Mouse (Mus musculus) cerebellum, postnatal 36 days (tissue): ENCODE results near the gene Vps72.
"Not testable (repeated sequence)": the region's sequence is repeated elsewhere in the genome, so short reads cannot be mapped to it uniquely, and the experiment has no call there.

Experiments used
- DNase-seq, 2 experiments: peaks; one replicate each; pipeline ENCODE4 v3.0.0; 2021 to 2022; ENCODE audit warnings: mixed read lengths in 2 of 2

Gene Vps72

GRCm38 (mm10) chr3:95110911-95111726 is at the start of gene Vps72:
TSS of gene Vps72 (plus strand) at chr3:95111022.
- DNase-seq: peak; percentile 88 to 91

- DNase-seq: no peak
Observed at GRCm38 (mm10) chr3:95063741-95064140, 47.1 kb upstream of the Vps72 start.

- DNase-seq: no peak
Observed at GRCm38 (mm10) chr3:95065553-95065952, 45.3 kb upstream of the Vps72 start.

GRCm38 (mm10) chr3:95066095-95066494 is 44.7 kb upstream of the Vps72 start:
- DNase-seq: no peak

GRCm38 (mm10) chr3:95066570-95066969 is 44.3 kb upstream of the Vps72 start:
- DNase-seq: no peak

- DNase-seq: no peak
Observed at GRCm38 (mm10) chr3:95071606-95072005, 39.2 kb upstream of the Vps72 start.

GRCm38 (mm10) chr3:95088071-95088470 is 22.8 kb upstream of the Vps72 start:
- DNase-seq: no peak

GRCm38 (mm10) chr3:95100854-95101253 is 10.0 kb upstream of the Vps72 start:
- no peak for DNase-seq

- no peak for DNase-seq
Observed at GRCm38 (mm10) chr3:95105121-95105520, 5.7 kb upstream of the Vps72 start.

GRCm38 (mm10) chr3:95105586-95106337 is 5.1 kb upstream of the Vps72 start:
- DNase-seq: no peak

- DNase-seq: peak; percentile 97
Observed at GRCm38 (mm10) chr3:95106338-95107117, 4.3 kb upstream of the Vps72 start, which contains the start of gene Pip5k1a. TSS of gene Pip5k1a (minus strand) at chr3:95106930.

GRCm38 (mm10) chr3:95107308-95107707 is 3.5 kb upstream of the Vps72 start:
- not testable (repeated sequence) for DNase-seq

GRCm38 (mm10) chr3:95107898-95108297 is 2.9 kb upstream of the Vps72 start:
- DNase-seq: no peak

GRCm38 (mm10) chr3:95112760-95113159 is 1.9 kb downstream of the Vps72 start:
- no peak for DNase-seq

- DNase-seq: no peak
Observed at GRCm38 (mm10) chr3:95117751-95118150, 6.9 kb downstream of the Vps72 start.

- DNase-seq: no peak
Observed at GRCm38 (mm10) chr3:95121580-95121979, 10.8 kb downstream of the Vps72 start.

GRCm38 (mm10) chr3:95124246-95124645 is 13.4 kb downstream of the Vps72 start, which contains the start of gene Tmod4:
TSS of gene Tmod4 (plus strand) at chr3:95124476.
- no peak for DNase-seq

GRCm38 (mm10) chr3:95124972-95125371 is 14.2 kb downstream of the Vps72 start:
- DNase-seq: no peak

- peak; percentile 62 to 65 for DNase-seq
Observed at GRCm38 (mm10) chr3:95129226-95129651, 18.4 kb downstream of the Vps72 start.

- DNase-seq: no peak
Observed at GRCm38 (mm10) chr3:95130081-95130480, 19.3 kb downstream of the Vps72 start.

GRCm38 (mm10) chr3:95132389-95132788 is 21.6 kb downstream of the Vps72 start:
- not testable (repeated sequence) for DNase-seq

- no peak for DNase-seq
Observed at GRCm38 (mm10) chr3:95133176-95133575, 22.4 kb downstream of the Vps72 start.

- peak; percentile 87 to 91 for DNase-seq
Observed at GRCm38 (mm10) chr3:95133680-95134101, 22.9 kb downstream of the Vps72 start, which contains the start of the genes Scnm1 and Lysmd1. TSS of gene Scnm1 (minus strand) at chr3:95134011. TSS of gene Lysmd1 (plus strand) at chr3:95134088.
